Mouse (Mus musculus) olfactory bulb, adult 2 months (tissue): ENCODE results near the gene 1700020D05Rik.

Experiments used
- CTCF ChIP-seq: fragments of 200-500 bp; IDR thresholded peaks from 2 replicates; pipeline ENCODE4 v1.5.1; 2012; ENCODE audit warnings: low read depth, mild to moderate bottlenecking, low read length, moderate library complexity; ENCODE audit not compliant: insufficient read depth
- POLR2A ChIP-seq: fragments of 200-500 bp; IDR thresholded peaks from 2 replicates; pipeline ENCODE4 v1.6.1; 2012; ENCODE audit warnings: mild to moderate bottlenecking, low read depth, low read length, moderate library complexity; ENCODE audit not compliant: insufficient read depth

- TF ChIP-seq CTCF (no peak), POLR2A (no peak)
These were observed 7.6 kb upstream of the 1700020D05Rik start for GRCm38 (mm10) chr19:5511074-5511632.
